Mouse (Mus musculus) embryo, embryonic 9.5 days (tissue): ENCODE measurements at regions not wholly inside any gene's neighbourhood (a gene's known extent, or its start where the extent isn't known, plus 50 kb on each side); places are given as distances from the start of the nearest gene placed in this dataset.
A peak's percentile ranks its signal among the peaks of the same experiment; 100 is the strongest.
"Not testable (repeated sequence)": the region's sequence is repeated elsewhere in the genome, so short reads cannot be mapped to it uniquely, and the experiment has no call there.

Experiments
- DNase-seq: peaks from one replicate; pipeline ENCODE4 v3.0.0-alpha.2; 2017; ENCODE audit errors: extremely low spot score

DNA sequence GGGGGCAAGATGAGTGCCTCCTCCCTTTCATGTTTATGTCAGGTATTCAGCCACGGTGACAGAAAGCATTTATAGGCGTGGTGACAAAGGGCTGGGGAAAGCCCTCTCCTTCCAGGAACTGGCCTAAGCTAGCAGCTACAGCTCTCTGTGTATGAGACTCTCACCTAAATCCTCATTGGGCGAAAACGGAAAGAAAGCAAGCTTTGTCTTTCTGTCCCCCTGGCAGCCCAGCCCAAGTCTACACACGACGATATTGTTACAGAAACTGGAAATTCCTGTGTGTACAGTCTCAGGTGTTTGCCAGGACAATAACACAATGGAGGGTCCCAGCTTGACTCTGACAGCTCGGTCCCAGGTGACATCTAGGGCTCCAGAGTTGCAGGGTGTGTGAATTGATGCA, 60.0 kb downstream of the Dact2 start:
- no peak for DNase-seq

DNA sequence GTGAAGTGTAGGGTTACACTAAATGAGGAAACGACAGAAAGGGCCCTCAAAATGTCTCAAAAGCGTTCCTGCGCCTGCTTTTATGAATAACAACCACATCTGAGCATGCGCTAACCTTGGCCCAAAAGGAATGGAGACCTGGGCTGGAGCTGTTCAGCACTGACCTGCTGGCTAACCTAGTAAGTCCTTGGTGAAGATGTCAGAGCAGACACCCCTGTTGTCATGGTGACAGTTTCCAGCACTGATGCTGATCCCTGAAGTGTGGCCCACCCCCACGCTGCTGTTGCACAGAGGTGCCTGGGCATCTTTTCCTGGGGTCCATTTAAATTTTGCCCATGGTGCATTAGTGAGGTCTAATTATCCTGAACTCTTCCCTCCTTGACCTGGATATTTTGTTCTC, 62.4 kb downstream of the Dact2 start:
- DNase-seq, result no peak

DNA sequence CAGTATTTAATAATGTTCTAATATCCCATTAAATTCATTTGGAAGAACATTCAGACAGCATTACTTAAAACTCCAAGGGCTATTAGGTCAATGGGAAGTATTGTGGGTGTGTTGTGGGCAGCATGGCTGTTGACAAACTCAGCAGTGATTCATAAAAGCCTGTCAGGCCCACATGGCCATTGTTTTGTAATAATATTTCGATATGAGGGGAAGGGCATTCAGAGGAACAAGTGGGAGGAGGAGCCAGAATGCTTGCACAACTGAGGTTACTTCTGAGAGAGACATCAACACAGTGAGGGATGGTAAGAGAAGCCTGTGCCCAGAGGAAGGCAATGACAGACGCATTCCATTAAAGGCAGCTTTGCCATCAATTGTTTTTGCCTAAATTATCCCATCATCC, 63.8 kb downstream of the Dact2 start:
- DNase-seq, result no peak

- no peak for DNase-seq
Observed at GRCm38 (mm10) chr17:14138941-14139340, 65.2 kb downstream of the Dact2 start.

DNA sequence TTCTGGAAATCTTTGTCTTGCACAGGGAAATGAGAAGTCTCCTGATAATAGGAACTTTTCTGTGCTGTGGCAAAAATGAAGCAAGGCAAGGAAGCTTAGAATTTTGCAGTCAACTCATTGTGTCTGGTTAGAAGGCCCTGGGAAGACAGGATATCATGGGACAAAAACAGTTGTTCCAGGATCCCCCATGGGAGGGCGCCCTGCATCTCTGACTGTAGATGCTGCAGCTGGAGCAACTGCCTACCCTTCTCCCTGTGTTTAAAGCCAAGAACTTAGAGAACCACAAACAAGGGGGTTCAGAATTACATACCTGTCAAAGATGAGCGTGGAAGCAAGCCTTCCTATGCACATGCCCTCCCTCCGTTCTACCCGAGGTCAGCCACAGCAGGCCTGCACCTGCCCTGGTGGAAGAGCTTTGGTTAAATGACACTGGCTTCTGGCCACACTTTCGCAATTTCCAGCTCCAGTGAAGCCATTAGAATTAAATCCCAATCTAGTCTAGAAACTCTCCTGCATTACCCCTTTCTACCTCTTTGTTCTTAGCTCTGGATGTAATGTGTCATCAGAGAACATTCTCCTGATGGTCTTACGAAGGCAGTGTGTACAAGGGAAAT, 67.3 kb downstream of the Dact2 start:
- DNase-seq, result peak; percentile 44

DNA sequence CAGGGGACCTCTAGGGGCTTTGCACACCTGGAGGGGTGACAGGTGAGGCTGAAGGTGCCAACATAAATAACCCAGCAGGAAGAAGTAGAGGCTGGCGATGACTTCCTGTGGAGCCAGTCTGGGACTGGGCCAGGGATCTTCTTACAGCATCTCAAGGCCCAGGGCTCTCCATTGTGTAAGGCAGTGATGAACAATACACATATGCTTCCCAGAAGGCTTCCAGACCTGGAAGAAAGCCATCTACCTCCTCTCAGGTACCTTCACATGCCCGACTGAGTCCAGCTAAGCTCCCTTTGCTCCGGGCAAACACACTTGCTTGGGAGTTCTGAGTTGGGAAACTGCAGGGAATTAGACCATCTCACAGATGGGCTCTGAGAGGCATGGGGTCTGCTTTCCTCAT, 69.5 kb downstream of the Dact2 start:
- no peak for DNase-seq

DNA sequence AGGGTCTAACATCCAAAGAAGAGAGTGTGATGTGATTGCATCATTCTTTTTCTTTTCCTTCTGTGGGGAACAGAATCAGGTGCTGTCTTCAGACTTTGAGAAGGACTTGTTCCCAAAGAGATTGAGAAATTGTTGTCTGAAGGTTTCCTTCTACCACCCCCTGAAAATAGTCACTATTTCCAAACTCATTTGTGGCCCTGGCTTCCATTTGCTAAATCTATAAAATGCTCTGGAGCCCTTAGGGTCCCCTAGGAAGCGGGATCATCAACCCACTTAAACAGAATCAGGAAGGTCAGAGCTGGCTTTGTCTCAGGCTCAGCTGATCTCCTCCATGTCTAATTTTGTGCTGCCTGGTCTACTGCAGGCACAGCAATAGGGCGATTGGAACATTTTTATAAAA, 70.1 kb downstream of the Dact2 start:
- no peak for DNase-seq

- DNase-seq, result not testable (repeated sequence)
Observed at GRCm38 (mm10) chr17:14127031-14127430, 67.7 kb upstream of the Gm7358 start.

DNA sequence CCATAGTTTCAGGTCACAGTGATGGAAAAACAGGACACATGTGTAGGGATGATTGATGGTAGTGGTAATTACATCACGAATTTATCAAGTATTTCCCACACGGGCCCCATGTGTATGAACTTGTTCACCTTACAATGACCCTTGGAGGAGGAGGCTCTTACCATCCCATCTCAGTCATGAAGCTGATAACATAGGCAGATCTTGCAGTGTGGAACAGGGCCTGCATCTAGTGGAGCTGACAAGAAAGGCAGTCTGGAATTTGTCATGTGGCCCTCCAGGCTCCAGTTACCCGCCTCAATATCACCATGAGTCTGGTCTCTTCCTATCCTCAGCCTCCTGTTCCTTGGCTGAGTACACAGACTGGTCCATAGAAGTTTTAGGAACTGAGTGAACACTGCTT, 59.5 kb upstream of the Gm7358 start:
- DNase-seq, result no peak

GRCm38 (mm10) chr17:14116223-14116622, 56.9 kb upstream of the Gm7358 start:
- DNase-seq, result no peak

- no peak for DNase-seq
Observed at GRCm38 (mm10) chr17:14114856-14115255, 55.5 kb upstream of the Gm7358 start.

GRCm38 (mm10) chr17:14111692-14112091, 52.4 kb upstream of the Gm7358 start:
- peak; percentile 7 for DNase-seq
